Mouse (Mus musculus) limb, embryonic 13.5 days (tissue): Measurements from ENCODE around the gene 6430628N08Rik. TPM values are rescaled to one million over a fixed set of nuclear protein-coding genes. Genes with fewer than 3 reads are reported as not detected.

Source experiments
- ATAC-seq: fragments of 200-750 bp; cut with Nextera tagmentation; 2 replicates; pipeline ENCODE4 v1.8.0; 2017; ENCODE audit warnings: low read depth, moderate number of reproducible peaks, moderate TSS enrichment; ENCODE audit not compliant: low FRiP score
- H3K27ac ChIP-seq: fragments of 300-500 bp; sonication (generic); 2 replicates; pipeline ENCODE4 v1.5.1; 2015; ENCODE audit warnings: inconsistent platforms, mild to moderate bottlenecking, moderate library complexity
- H3K27me3 ChIP-seq: fragments of 300-500 bp; sonication (generic); 2 replicates; pipeline ENCODE4 v1.6.1; 2015; ENCODE audit warnings: mild to moderate bottlenecking, inconsistent platforms
- H3K36me3 ChIP-seq: fragments of 300-500 bp; sonication (generic); 2 replicates; pipeline ENCODE4 v1.6.1; 2015; ENCODE audit warnings: inconsistent platforms, mild to moderate bottlenecking, moderate library complexity
- H3K4me1 ChIP-seq: fragments of 300-500 bp; sonication (generic); 2 replicates; pipeline ENCODE4 v1.6.1; 2015; ENCODE audit warnings: inconsistent platforms
- H3K4me2 ChIP-seq: fragments of 300-500 bp; sonication (generic); replicated peaks from 2 replicates; pipeline ENCODE4 v1.6.1; 2015; ENCODE audit warnings: inconsistent platforms, mild to moderate bottlenecking, moderate library complexity
- H3K4me3 ChIP-seq: fragments of 300-500 bp; sonication (generic); 2 replicates; pipeline ENCODE4 v1.5.1; 2015; ENCODE audit warnings: moderate library complexity, mild to moderate bottlenecking, inconsistent platforms
- H3K9ac ChIP-seq: fragments of 300-500 bp; sonication (generic); 2 replicates; pipeline ENCODE4 v1.6.1; 2015; ENCODE audit warnings: mild to moderate bottlenecking, inconsistent platforms
- H3K9me3 ChIP-seq: fragments of 300-500 bp; sonication (generic); 2 replicates; pipeline ENCODE4 v1.6.1; 2016; ENCODE audit warnings: inconsistent platforms
- WGBS: fragments of 180-500 bp; shearing (Covaris S2); methylation state at CpG from one replicate; pipeline ENCODE4 v1.1.7; 2015; 5-methylcytosine and 5-hydroxymethylcytosine counted together
- polyA plus RNA-seq: library from polyadenylated mRNA; unstranded; fragments of >200 nt; fragmentation: Nextera tagmentation; extraction: Ambion mirVana; gene quantifications from 2 replicates; pipeline ENCODE4 v1.2.1, GENCODE M21; 2015

The 6430628N08Rik gene
- polyA plus RNA-seq, result not detected in 2 replicates

GRCm38 (mm10) chr4:115890553-115890952 lies at the start of gene 6430628N08Rik:
6430628N08Rik (plus strand) TSS chr4:115890665.
- Histone ChIP-seq H3K4me1 (peaks cover 10% of the 10 kb centered on the region), H3K4me3 (peak within 1 kb of the TSS; percentile 35), H3K27ac (no peak within 1 kb of the TSS), H3K9ac (peak within 1 kb of the TSS; percentile 53), H3K9me3 (no peaks in the 10 kb centered on the region), H3K4me2 (peak within 1 kb of the TSS; percentile 64), H3K27me3 (peaks cover 61% of the 10 kb centered on the region), H3K36me3 (no peaks in the 10 kb centered on the region)
- ATAC-seq, result 0 out of 2 replicates have a peak, but pooled peaks have one; percentile 20
- under 1% methylated on average over 31 of the region's 31 CpGs for WGBS

- H3K9ac ChIP-seq, result no peak overlapping the region
- WGBS, result 92% methylated on average over 4 of the region's 4 CpGs
- no peak overlapping the region for H3K27ac ChIP-seq
- peaks cover 16% of the 10 kb centered on the region for H3K4me1 ChIP-seq
- no peaks in the 10 kb centered on the region for H3K9me3 ChIP-seq
- no peaks in the 10 kb centered on the region for H3K27me3 ChIP-seq
- H3K4me3 ChIP-seq, result no peak overlapping the region
- no peak overlapping the region for H3K4me2 ChIP-seq
- no peak for ATAC-seq
- H3K36me3 ChIP-seq, result no peaks in the 10 kb centered on the region
Observed at GRCm38 (mm10) chr4:115840842-115841241, 49.6 kb upstream of the 6430628N08Rik start.

GRCm38 (mm10) chr4:115846656-115847055 lies 43.8 kb upstream of the 6430628N08Rik start:
- Histone ChIP-seq H3K9ac (no peak overlapping the region), H3K4me2 (no peak overlapping the region), H3K36me3 (peaks cover 37% of the 10 kb centered on the region), H3K9me3 (no peaks in the 10 kb centered on the region), H3K4me3 (no peak overlapping the region), H3K4me1 (peaks cover 16% of the 10 kb centered on the region; the same call in 1 of the 2 replicates), H3K27me3 (0 out of 2 replicates have a peak, but pooled peaks cover 2% of the 10 kb centered on the region), H3K27ac (no peak overlapping the region)
- 58% methylated on average over 2 of the region's 2 CpGs for WGBS
- ATAC-seq, result no peak

GRCm38 (mm10) chr4:115847377-115847776 lies 43.1 kb upstream of the 6430628N08Rik start:
- Histone ChIP-seq H3K4me2 (no peak overlapping the region), H3K4me3 (no peak overlapping the region), H3K36me3 (peaks cover 44% of the 10 kb centered on the region), H3K27ac (no peak overlapping the region), H3K4me1 (peaks cover 16% of the 10 kb centered on the region; the same call in 1 of the 2 replicates), H3K27me3 (0 out of 2 replicates have a peak, but pooled peaks cover 2% of the 10 kb centered on the region), H3K9me3 (no peaks in the 10 kb centered on the region), H3K9ac (no peak overlapping the region)
- no peak for ATAC-seq
- 56% methylated on average over 5 of the region's 5 CpGs for WGBS

- Histone ChIP-seq H3K4me2 (no peak overlapping the region), H3K27ac (no peak overlapping the region), H3K27me3 (0 out of 2 replicates have a peak, but pooled peaks cover 2% of the 10 kb centered on the region), H3K36me3 (peaks cover 51% of the 10 kb centered on the region), H3K4me1 (peaks cover 16% of the 10 kb centered on the region; the same call in 1 of the 2 replicates), H3K9ac (no peak overlapping the region), H3K4me3 (no peak overlapping the region), H3K9me3 (no peaks in the 10 kb centered on the region)
- no peak for ATAC-seq
- WGBS, result 93% methylated on average over 1 of the region's 1 CpGs
Observed at GRCm38 (mm10) chr4:115848083-115848482, 42.4 kb upstream of the 6430628N08Rik start.

GRCm38 (mm10) chr4:115848990-115849677 lies 41.3 kb upstream of the 6430628N08Rik start:
- H3K9ac ChIP-seq, result no peak overlapping the region
- H3K27ac ChIP-seq, result no peak overlapping the region
- H3K36me3 ChIP-seq, result peaks cover 55% of the 10 kb centered on the region
- no peak overlapping the region for H3K4me3 ChIP-seq
- 0 out of 2 replicates have a peak, but pooled peaks cover 2% of the 10 kb centered on the region for H3K27me3 ChIP-seq
- H3K9me3 ChIP-seq, result no peaks in the 10 kb centered on the region
- H3K4me2 ChIP-seq, result no peak overlapping the region
- peaks cover 18% of the 10 kb centered on the region for H3K4me1 ChIP-seq
- no peak for ATAC-seq
- WGBS, result 63% methylated on average over 8 of the region's 8 CpGs

- WGBS, result 76% methylated on average over 2 of the region's 2 CpGs
- Histone ChIP-seq H3K27me3 (0 out of 2 replicates have a peak, but pooled peaks cover 2% of the 10 kb centered on the region), H3K9ac (no peak overlapping the region), H3K4me3 (no peak overlapping the region), H3K27ac (no peak overlapping the region), H3K4me2 (no peak overlapping the region), H3K4me1 (peaks cover 28% of the 10 kb centered on the region), H3K36me3 (peaks cover 57% of the 10 kb centered on the region), H3K9me3 (no peaks in the 10 kb centered on the region)
- ATAC-seq, result no peak
Observed at GRCm38 (mm10) chr4:115850111-115850510, 40.4 kb upstream of the 6430628N08Rik start.

GRCm38 (mm10) chr4:115850631-115851030 lies 39.8 kb upstream of the 6430628N08Rik start:
- Histone ChIP-seq H3K4me1 (peaks cover 33% of the 10 kb centered on the region), H3K36me3 (peaks cover 57% of the 10 kb centered on the region), H3K9me3 (no peaks in the 10 kb centered on the region), H3K27ac (no peak overlapping the region), H3K27me3 (0 out of 2 replicates have a peak, but pooled peaks cover 2% of the 10 kb centered on the region), H3K4me3 (no peak overlapping the region), H3K9ac (no peak overlapping the region), H3K4me2 (no peak overlapping the region)
- 58% methylated on average over 2 of the region's 2 CpGs for WGBS
- no peak for ATAC-seq

- ATAC-seq, result no peak
- H3K4me3 ChIP-seq, result no peak overlapping the region
- peaks cover 41% of the 10 kb centered on the region for H3K4me1 ChIP-seq
- no peak overlapping the region for H3K9ac ChIP-seq
- H3K36me3 ChIP-seq, result peaks cover 57% of the 10 kb centered on the region
- H3K4me2 ChIP-seq, result no peak overlapping the region
- 88% methylated on average over 6 of the region's 6 CpGs for WGBS
- H3K27me3 ChIP-seq, result 0 out of 2 replicates have a peak, but pooled peaks cover 2% of the 10 kb centered on the region
- no peak overlapping the region for H3K27ac ChIP-seq
- no peaks in the 10 kb centered on the region for H3K9me3 ChIP-seq
Observed at GRCm38 (mm10) chr4:115851569-115851968, 38.9 kb upstream of the 6430628N08Rik start.

- H3K36me3 ChIP-seq, result peaks cover 61% of the 10 kb centered on the region
- H3K4me3 ChIP-seq, result no peak overlapping the region
- no peak overlapping the region for H3K9ac ChIP-seq
- H3K4me1 ChIP-seq, result peaks cover 35% of the 10 kb centered on the region
- peak overlapping the region; percentile 69; the same call in 1 of the 2 replicates for H3K27ac ChIP-seq
- 18% methylated on average over 6 of the region's 6 CpGs for WGBS
- H3K4me2 ChIP-seq, result peak overlapping the region; percentile 45
- no peaks in the 10 kb centered on the region for H3K9me3 ChIP-seq
- no peak; the same call in 1 of the 2 replicates for ATAC-seq
- 0 out of 2 replicates have a peak, but pooled peaks cover 7% of the 10 kb centered on the region for H3K27me3 ChIP-seq
Observed at GRCm38 (mm10) chr4:115855100-115855499, 35.4 kb upstream of the 6430628N08Rik start.

GRCm38 (mm10) chr4:115855609-115856008 lies 34.9 kb upstream of the 6430628N08Rik start:
- Histone ChIP-seq H3K36me3 (peaks cover 61% of the 10 kb centered on the region), H3K27me3 (0 out of 2 replicates have a peak, but pooled peaks cover 7% of the 10 kb centered on the region), H3K4me1 (peaks cover 35% of the 10 kb centered on the region), H3K4me3 (no peak overlapping the region), H3K9me3 (no peaks in the 10 kb centered on the region), H3K9ac (no peak overlapping the region), H3K4me2 (no peak overlapping the region), H3K27ac (peak overlapping the region; percentile 69; the same call in 1 of the 2 replicates)
- no peak for ATAC-seq
- 47% methylated on average over 4 of the region's 4 CpGs for WGBS

GRCm38 (mm10) chr4:115856282-115856681 lies 34.2 kb upstream of the 6430628N08Rik start:
- H3K4me1 ChIP-seq, result peaks cover 35% of the 10 kb centered on the region
- H3K9me3 ChIP-seq, result no peaks in the 10 kb centered on the region
- ATAC-seq, result no peak
- 68% methylated on average over 4 of the region's 4 CpGs for WGBS
- H3K27me3 ChIP-seq, result 0 out of 2 replicates have a peak, but pooled peaks cover 7% of the 10 kb centered on the region
- peaks cover 61% of the 10 kb centered on the region for H3K36me3 ChIP-seq
- peak overlapping the region; percentile 43; the same call in 1 of the 2 replicates for H3K9ac ChIP-seq
- H3K4me2 ChIP-seq, result no peak overlapping the region
- H3K27ac ChIP-seq, result no peak overlapping the region
- H3K4me3 ChIP-seq, result no peak overlapping the region
